Mouse (Mus musculus) kidney, adult 2 months (tissue): Measurements from ENCODE around the gene Dcaf4.

ENCODE experiments used
- CTCF ChIP-seq: fragments of 200-500 bp; conservative IDR thresholded peaks from 2 replicates; pipeline ENCODE4 v1.5.1; 2011; ENCODE audit warnings: low read depth, mild to moderate bottlenecking, control low read depth, low read length, moderate library complexity, mixed read lengths; ENCODE audit not compliant: insufficient read depth, insufficient read length
- POLR2A ChIP-seq: fragments of 200-500 bp; IDR thresholded peaks from one replicate; pipeline ENCODE4 v1.6.1; 2011; ENCODE audit warnings: low read depth, low read length, control low read depth

GRCm38 (mm10) chr12:83560189-83560588 lies 39.9 kb downstream of the Dcaf4 start:
- TF ChIP-seq CTCF (no peak), POLR2A (no peak)
